Mouse (Mus musculus) brain, embryonic 14.5 days (tissue): ENCODE measurements at regions not wholly inside any gene's neighbourhood (a gene's known extent, or its start where the extent isn't known, plus 50 kb on each side); places are given as distances from the start of the nearest gene placed in this dataset.

Experiments
- DNase-seq: peaks from one replicate; pipeline ENCODE4 v3.0.0-alpha.2; 2011; ENCODE audit warnings: low read depth
- CTCF ChIP-seq: fragments of 200-500 bp; IDR thresholded peaks from 2 replicates; pipeline ENCODE4 v1.5.1; 2012; ENCODE audit warnings: inconsistent platforms, mild to moderate bottlenecking, moderate library complexity, borderline replicate concordance; ENCODE audit not compliant: insufficient read depth, insufficient read length; ENCODE audit errors: extremely low read depth
- POLR2A ChIP-seq: fragments of 200-500 bp; IDR thresholded peaks from 2 replicates; pipeline ENCODE4 v1.6.1; 2012; ENCODE audit warnings: mild to moderate bottlenecking, inconsistent platforms, borderline replicate concordance; ENCODE audit not compliant: poor library complexity, insufficient read depth, insufficient read length, severe bottlenecking; ENCODE audit errors: extremely low read depth

DNA sequence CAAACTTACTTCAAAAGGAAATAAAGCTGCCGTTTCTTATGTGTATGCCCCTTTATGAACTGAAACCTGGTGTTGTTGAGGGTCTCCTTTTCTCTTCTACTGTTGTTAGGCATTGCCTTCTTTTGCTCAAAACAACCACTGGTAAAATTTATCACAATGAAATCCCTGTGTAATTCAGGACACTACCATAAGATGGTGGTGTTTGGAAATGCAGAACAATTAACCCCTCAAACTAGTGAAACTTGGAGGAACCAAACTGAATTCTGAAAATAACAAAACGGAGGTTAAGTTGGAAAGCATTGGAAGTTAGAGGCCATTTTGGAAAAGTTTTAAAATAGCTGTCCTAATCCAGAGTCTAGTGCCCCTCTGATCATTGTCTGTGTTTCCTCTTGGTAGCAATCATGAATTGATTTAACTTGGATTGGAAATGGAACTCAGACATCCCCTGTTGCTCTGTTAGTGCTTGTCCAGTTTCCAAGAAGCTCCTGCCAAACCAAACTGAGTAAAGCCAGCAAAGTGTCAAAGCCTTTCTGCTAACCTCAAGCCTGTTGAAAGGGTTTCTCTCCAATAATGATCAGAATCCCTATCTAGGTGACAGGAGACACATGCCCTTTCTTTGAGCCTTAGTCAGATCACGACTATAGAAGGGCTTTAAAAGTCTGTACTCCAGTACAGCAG, 313.0 kb upstream of the Cdh12 start:
- no peak for TF ChIP-seq CTCF
- peak; percentile 44 for DNase-seq

DNA sequence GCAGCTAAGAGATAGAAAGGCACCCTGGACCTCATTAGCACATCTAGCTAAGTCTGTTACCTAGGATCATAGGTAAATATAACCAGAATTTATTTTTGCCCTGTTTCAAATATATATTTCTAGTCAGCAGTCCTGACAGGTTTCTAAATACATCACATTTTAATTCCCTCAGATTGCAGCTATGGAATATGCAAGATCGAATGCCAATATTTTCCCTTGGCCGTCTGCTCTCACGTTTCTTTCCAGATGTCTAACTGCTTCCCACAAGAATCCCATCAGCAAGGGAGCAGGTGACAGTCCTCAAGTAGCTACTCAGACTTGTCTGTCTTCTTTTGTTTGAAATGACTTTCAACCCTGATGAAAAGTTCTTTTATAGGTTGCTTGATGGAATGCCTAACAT, 297.2 kb upstream of the Cdh12 start:
- peak; percentile 43 for DNase-seq
- TF ChIP-seq CTCF, result no peak
- no peak for TF ChIP-seq POLR2A
